Mouse (Mus musculus) layer of hippocampus, postnatal 25 days (tissue): ENCODE data around the gene E2f7. TPM values are rescaled to one million over a fixed set of nuclear protein-coding genes. Genes with fewer than 3 reads are reported as not detected.
A peak's percentile ranks its signal among the peaks of the same experiment; 100 is the strongest.
"Not testable (repeated sequence)": the region's sequence is repeated elsewhere in the genome, so short reads cannot be mapped to it uniquely, and the experiment has no call there.

Experiments
- DNase-seq, 2 experiments: peaks; one replicate each; pipeline ENCODE4 v3.0.0; 2022; ENCODE audit warnings: mixed read lengths in 2 of 2, low spot score in 1 of 2; ENCODE audit errors: extremely low spot score in 1 of 2
- total RNA-seq, 2 experiments: library from RNA; stranded (reverse); gene quantifications; 2 replicates each; pipeline ENCODE4 v1.2.3; 2021

Gene E2f7
- total RNA-seq, result under 1 TPM; 0.37 to 0.77 TPM

DNA sequence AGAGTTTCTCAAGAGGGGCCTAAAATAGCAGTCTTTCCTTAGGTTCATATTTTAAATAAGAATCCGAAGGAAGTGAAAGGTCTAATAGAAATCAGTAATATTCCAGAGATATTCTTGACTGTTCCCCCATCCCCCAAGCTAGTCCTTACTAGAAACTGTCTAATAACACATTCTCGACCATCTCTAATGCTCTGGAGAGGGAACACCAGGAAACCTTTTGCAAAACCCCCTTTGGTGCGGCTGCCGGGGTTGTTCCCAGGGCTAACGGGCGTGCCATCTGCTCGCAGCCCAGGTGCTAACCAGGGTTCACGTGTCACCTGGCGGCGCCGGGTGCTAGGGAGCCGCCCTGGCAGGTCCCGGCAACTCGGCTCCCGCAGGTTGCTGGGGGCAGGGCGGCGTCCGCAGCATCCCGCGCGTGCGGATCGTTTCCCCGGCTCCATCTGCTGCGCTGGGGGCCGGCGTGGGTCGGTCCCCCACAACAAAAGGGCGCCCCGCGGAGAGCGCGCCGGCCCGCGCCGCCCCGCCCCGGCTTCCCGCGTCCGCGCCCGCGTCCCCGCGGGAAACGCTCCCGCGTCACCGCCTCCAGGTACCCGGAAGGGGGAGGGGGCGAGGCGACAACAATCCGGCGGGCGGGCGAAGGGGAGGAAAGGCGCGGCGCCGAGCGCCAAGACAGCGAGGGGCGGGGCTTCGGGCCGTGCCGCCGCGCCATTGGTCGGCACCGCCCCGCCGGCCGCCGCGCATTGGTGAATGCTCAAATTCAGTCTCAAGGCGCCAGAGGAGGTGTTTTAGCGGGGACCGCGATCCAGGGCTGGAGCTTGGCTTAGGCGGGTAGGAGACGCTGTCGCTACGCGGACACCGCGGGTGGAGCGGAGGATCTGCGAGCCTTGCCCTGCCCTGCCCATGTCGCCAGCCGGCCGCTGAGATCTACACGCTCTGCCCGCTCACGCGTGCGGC lies at the start of gene E2f7:
Gene E2f7, plus strand, starts transcription at position 754 of the 954 bp plus-strand sequence.
- DNase-seq, result peak; percentile 76 to 77

- DNase-seq, result no peak
These were observed 44.0 kb upstream of the E2f7 start for GRCm38 (mm10) chr10:110701276-110701675.

DNA sequence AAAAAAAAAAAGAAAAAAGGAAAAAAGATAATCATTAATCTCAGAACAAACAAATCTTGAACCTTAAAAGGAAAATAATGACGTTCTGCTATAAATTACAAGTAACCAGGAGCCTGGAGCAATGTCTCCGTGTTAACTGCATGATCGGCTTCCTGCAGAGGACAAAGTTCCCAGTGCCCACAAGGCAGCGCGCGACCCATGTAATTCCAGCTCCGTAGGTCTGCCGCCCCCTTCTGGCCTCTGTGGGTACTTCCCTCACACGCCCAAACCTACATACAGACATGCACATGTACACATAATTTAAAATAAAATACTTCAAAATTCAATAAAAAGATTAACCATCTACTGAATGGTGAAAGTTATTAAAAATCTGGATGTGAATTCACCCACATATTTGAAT lies 39.6 kb upstream of the E2f7 start:
- DNase-seq, result no peak

DNA sequence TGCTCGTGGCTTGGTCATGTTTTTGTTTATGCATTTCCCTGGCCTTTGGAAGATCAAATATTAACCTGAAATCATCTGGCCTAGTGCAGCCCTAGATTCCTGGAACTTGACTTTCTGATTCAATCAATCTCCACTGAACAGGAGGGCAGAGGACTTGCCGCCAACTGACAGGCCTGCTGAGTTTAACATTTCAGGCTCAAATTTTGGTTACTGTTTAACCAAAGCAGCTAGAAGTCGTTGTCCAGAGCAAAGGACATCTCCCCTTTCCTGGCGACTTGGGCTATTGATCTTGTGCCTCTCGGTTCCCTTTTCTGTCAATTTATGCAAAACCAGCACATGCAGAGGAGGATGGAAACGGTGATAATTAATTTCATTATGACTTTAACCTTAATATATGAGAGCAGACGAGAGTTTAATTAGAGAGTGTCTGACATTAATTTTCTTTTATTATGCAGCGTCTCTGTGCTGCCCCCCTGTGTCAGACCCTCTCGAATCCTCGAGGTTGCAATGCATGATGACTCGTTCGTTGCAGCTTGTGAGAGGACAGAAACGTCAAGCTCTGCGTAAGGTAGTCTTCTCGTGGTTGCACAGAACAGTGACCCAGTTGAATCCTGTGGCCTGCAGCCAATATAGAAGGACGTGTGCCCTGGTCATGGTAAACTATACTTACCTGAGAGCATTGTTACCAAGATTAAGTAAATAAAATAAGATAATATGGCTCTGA lies 37.7 kb upstream of the E2f7 start:
- DNase-seq, result peak in 1 of 2 experiments; percentile 23

- DNase-seq, result no peak
These were observed 28.4 kb upstream of the E2f7 start for GRCm38 (mm10) chr10:110716887-110717286.

- no peak for DNase-seq
These were observed 18.8 kb upstream of the E2f7 start for GRCm38 (mm10) chr10:110726431-110726830.

DNA sequence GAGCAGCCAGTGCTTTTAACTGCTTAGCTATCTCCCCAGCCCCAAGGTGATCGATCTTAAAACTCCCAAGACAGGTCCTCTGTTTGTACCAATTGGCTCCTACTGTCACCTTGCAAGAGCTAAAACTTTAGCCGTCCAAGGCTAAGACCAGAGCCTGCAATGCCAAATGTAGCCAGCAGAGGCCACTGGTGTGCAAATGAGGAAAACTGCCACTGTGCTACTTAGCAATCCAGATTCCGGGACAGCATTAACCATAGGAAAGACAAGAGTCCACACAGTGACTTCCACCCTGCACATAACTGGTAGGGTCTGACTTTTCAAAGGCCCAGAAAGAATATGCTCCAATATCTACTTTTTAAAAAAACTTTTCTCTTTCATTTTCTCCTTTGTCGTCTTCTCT lies 17.4 kb upstream of the E2f7 start:
- DNase-seq, result peak in 1 of 2 experiments; percentile 48

GRCm38 (mm10) chr10:110733343-110733742 lies 11.9 kb upstream of the E2f7 start:
- peak; percentile 52 to 85 for DNase-seq

DNA sequence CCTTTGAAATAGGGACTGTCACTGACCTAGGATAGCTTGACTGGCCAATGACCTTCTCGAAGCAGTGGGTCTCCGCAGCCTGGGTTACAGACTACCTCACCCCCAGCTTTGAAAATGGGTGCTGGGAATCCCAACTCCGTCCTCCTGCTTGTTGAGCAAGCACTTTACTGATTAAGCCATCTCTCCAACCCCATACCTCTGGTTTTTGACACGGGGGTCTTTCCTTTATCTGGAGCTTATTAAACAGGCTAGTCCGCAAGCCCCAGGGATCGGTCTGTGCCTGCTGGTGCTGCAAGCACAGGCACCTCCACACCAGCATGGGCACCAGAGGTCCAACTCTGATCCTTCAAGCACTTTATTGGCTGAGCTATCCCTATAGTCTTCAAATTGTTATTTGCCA lies 1.5 kb upstream of the E2f7 start:
- DNase-seq, result no peak

DNA sequence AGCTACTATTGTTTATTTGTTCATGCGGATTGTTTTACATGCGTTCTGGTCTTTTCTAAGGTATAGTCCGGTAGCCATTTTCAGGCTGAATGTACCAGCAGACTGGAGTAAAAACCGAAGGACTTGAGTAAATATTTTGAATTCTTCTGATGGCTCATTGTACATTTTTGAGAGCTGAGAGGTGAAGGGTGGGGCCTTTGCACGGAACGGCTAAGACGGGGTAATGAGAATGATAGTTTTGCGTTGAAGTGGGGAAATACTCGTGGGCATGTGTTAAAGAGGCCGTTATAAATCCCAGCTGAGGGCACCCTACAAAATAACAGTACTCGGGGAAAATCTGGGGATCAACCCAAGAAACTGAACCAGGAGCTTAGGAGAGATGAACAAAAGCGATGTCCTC lies 1.1 kb upstream of the E2f7 start:
- no peak for DNase-seq

GRCm38 (mm10) chr10:110745640-110746032 lies 397 bp downstream of the E2f7 start:
- no peak for DNase-seq

GRCm38 (mm10) chr10:110749081-110749480 lies 3.8 kb downstream of the E2f7 start:
- DNase-seq, result no peak

DNA sequence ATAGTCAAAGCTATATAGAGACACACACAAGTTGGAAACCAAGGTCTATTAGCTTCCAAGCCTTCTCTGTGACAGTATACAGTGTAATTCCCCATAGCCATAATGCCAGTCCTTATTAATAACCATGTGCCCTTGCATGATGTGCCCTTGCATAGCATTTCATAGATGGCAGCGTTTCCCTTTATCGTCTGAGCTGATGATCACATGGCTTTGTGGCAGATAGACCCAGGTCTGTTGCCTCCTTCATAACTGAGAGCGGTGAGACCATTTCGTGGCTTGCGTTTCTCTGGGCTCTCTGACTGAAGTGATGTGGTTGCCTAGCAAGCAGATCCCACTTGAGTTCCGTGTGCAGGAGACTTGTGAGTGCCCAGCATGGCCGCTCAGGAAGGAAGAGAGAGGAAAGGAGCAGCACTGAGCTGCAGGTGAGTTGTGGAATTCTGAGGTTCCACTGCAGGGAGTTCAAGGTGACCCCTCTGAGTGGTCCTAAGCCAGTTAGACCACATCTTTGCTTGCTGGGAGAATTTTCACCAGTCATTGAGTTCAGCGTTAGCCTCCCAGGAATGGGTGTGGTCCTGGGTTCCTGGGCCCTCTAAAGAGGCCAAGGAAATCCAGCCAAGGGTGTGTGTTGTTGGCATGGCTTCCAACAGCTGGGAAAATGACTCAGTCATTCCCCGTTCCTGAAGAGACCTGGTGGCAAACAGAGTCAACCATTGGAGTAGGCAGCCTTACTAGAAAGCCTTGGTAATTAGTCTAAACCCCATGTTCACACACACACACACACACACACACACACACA lies 4.5 kb downstream of the E2f7 start:
- no peak for DNase-seq

DNA sequence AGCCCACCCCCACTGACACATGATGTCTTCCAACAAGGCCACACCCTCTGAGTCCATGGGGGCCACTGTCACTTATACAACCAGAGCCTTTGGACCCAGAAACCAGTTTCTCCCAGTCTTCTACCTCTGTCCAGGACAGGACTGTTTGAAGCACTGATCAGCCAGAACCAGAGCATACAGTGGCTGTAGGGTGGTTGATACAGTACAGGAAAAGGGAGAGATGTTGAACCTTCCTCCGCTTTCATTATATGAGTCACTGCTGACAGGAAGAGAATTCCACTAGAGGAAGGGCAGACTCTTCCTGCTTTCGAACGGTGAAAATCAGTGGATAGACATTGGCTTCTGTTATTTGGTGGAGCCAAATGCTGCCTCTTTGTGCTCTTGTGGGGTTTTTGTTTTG lies 7.6 kb downstream of the E2f7 start:
- DNase-seq, result no peak

DNA sequence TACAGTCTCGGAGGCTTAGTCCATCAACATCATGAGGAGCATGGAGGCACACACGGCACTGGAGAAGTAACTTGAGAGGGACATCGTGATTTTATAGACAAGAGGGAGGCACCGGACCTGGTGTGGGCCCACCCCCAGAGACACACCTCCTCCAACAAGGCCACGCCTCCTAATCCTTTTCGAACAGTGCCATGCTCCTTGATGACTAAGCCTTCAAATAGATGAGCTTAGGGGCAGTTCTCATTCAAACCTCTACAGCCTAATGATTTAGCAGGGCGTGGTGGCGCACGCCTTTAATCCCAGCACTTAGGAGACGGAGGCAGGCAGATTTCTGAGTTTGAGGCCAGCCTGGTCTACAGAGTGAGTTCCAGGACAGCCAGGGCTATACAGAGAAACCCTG lies 10.3 kb downstream of the E2f7 start:
- DNase-seq, result no peak

DNA sequence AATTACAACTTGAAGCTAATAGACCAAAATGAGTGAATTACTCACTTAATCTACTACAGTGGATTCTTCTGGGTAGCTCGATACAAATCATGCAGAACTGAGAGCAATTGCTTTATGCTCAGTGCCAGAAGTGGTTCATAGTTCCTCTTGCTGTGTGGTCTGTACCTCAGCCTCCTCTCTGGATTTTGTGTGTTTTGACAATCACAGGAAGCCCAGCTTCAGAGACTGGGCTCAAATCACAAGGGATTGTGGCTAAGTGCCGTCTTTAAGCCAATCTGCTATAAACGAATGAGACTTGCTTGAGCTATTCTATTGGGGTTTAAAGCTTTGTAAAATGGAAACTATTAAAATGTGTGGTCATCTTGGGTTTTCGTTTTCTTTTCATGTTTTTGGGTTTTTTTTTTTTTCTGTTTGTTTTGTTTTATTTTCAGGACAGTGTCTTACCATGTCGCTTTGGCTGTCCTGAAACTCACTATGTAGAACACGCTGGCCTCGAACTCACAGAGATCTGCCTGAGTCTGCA lies 11.1 kb downstream of the E2f7 start:
- no peak for DNase-seq

- not testable (repeated sequence) for DNase-seq
These were observed 15.3 kb downstream of the E2f7 start for GRCm38 (mm10) chr10:110760552-110760951.

- DNase-seq, result peak in 1 of 2 experiments; percentile 13
These were observed 17.1 kb downstream of the E2f7 start for GRCm38 (mm10) chr10:110762134-110762884.

DNA sequence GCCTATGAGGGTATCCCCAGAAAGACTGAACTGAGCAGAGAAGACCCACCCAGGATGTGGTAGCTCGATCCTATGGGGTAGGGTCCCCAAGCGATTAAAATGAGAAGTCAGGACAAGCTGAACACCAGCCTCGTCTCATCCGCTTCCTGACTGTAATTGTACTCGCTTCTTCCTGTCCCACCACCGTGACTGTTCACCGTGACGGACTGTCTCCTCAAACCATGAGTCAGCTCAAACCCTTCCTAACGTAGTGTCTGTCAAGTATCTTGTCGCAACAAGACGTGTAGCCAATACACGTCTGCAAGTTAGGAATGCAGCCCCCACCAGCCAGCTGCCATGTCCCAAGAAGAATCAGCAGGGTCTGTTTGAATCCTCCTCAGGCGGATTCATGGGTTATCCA lies 18.2 kb downstream of the E2f7 start:
- no peak for DNase-seq

DNA sequence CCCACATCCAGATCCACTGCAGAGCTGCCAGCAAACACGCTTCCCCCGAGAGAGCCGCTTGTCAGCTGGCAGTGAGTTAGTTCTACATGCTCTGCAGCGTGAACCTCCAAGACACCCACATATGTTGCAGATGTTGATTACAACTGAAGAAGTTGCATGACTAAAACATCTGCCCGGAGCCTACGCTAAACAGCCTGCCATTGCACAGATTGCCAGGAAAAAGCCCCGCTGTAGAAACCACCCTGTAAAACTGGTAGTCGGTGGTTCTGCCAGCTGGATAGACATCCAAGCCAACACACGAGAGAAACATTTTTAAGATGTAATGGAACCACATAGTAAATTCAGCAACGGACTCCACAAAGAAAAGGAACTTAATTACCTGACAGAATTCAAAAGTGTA lies 24.3 kb downstream of the E2f7 start:
- peak in 1 of 2 experiments; percentile 13 for DNase-seq
